ENCODE assay signal across 7 mouse cellular contexts in genomic region chr11:17212141-17212495, GRCm38 (mm10). TPM values are rescaled to one million over a fixed set of nuclear protein-coding genes. Genes with fewer than 3 reads are reported as not detected.
A peak's percentile ranks its signal among the peaks of the same experiment; 100 is the strongest.
DNase-seq lines count a peak whose midpoint lies in the region; ATAC-seq and TF ChIP-seq lines count a peak whose summit lies in the region.

No protein-coding gene starts in this region.

- TF ChIP-seq CTCF in thymus, adult 2 months (IDR thresholded peaks at IDR 0.05; ENCODE audit: borderline replicate concordance, control insufficient read depth, extremely low read depth, insufficient read depth, low read length, poor library complexity), result no peak
- TF ChIP-seq CTCF in olfactory bulb, adult 2 months (IDR thresholded peaks at IDR 0.05; ENCODE audit: insufficient read depth, low read depth, low read length), result no peak

- whole genome bisulfite sequencing in thymus, adult 2 months, result 0% methylated on average over 10 of the region's 10 CpGs
- WGBS in embryonic facial prominence, embryonic 15.5 days, result 1% methylated on average over 10 of the region's 10 CpGs
- 1% methylated on average over 10 of the region's 10 CpGs for WGBS in limb, embryonic 15.5 days
- under 1% methylated on average over 10 of the region's 10 CpGs for WGBS in olfactory bulb, adult 2 months

- DNase-seq in thymus, adult 2 months, result no peak
- DNase-seq in thymus, adult 18-20 months, result no peak
- no peak for DNase-seq in embryo, embryonic 11 days
- DNase-seq in adrenal gland, postnatal 14 days, result no peak

- no peaks in the 10 kb centered on the region for H3K9me3 ChIP-seq in embryonic facial prominence, embryonic 15.5 days (replicated peaks)
- H3K9me3 ChIP-seq in limb, embryonic 15.5 days, result no peaks in the 10 kb centered on the region

- H3K27me3 ChIP-seq in thymus, adult 2 months (ENCODE audit: control insufficient read depth, insufficient read depth, low read length), result no peaks in the 10 kb centered on the region
- no peaks in the 10 kb centered on the region for H3K27me3 ChIP-seq in embryonic facial prominence, embryonic 15.5 days
- no peaks in the 10 kb centered on the region for H3K27me3 ChIP-seq in limb, embryonic 15.5 days

- no peak for TF ChIP-seq POLR2A in thymus, adult 2 months (IDR thresholded peaks at IDR 0.05; ENCODE audit: control insufficient read depth, extremely low read depth, insufficient read depth, low read length, poor library complexity)
- TF ChIP-seq POLR2A in olfactory bulb, adult 2 months (IDR thresholded peaks at IDR 0.05; ENCODE audit: insufficient read depth, low read depth, low read length), result no peak

- H3K9ac ChIP-seq in embryonic facial prominence, embryonic 15.5 days, result peak overlapping the region; percentile 90
- peak overlapping the region; percentile 71 for H3K9ac ChIP-seq in limb, embryonic 15.5 days

- no peak for ATAC-seq in embryonic facial prominence, embryonic 15.5 days (ENCODE audit: insufficient number of reproducible peaks, low FRiP score, low TSS enrichment, low read depth)
- ATAC-seq in limb, embryonic 15.5 days (ENCODE audit: insufficient number of reproducible peaks, low FRiP score, low TSS enrichment, low read depth), result peak; percentile 32; the same call in 1 of the 2 replicates

- H3K4me1 ChIP-seq in thymus, adult 2 months (replicated peaks; ENCODE audit: control insufficient read depth, insufficient read depth, low read length), result no peaks in the 10 kb centered on the region
- peaks cover 20% of the 10 kb centered on the region for H3K4me1 ChIP-seq in embryonic facial prominence, embryonic 15.5 days
- peaks cover 14% of the 10 kb centered on the region for H3K4me1 ChIP-seq in limb, embryonic 15.5 days
- no peaks in the 10 kb centered on the region for H3K4me1 ChIP-seq in olfactory bulb, adult 2 months (ENCODE audit: control insufficient read depth, insufficient read depth, low read length)

- H3K4me2 ChIP-seq in embryonic facial prominence, embryonic 15.5 days (replicated peaks), result peak overlapping the region; percentile 70
- peak overlapping the region; percentile 59 for H3K4me2 ChIP-seq in limb, embryonic 15.5 days

- peak overlapping the region; percentile 27; the same call in 1 of the 2 replicates for H3K27ac ChIP-seq in thymus, adult 2 months (ENCODE audit: control insufficient read depth, insufficient read depth, low read length)
- peak overlapping the region; percentile 91 for H3K27ac ChIP-seq in embryonic facial prominence, embryonic 15.5 days (replicated peaks)
- H3K27ac ChIP-seq in limb, embryonic 15.5 days, result peak overlapping the region; percentile 90
- H3K27ac ChIP-seq in olfactory bulb, adult 2 months (ENCODE audit: insufficient read depth, low read depth, low read length), result no peak overlapping the region

- H3K4me3 ChIP-seq in thymus, adult 2 months (ENCODE audit: control insufficient read depth, insufficient read depth, low read length), result peak overlapping the region; percentile 95
- H3K4me3 ChIP-seq in embryonic facial prominence, embryonic 15.5 days (replicated peaks), result peak overlapping the region; percentile 81
- peak overlapping the region; percentile 65 for H3K4me3 ChIP-seq in limb, embryonic 15.5 days
- H3K4me3 ChIP-seq in olfactory bulb, adult 2 months (ENCODE audit: insufficient read depth, low read depth, low read length), result peak overlapping the region; percentile 87

- no peaks in the 10 kb centered on the region for H3K36me3 ChIP-seq in thymus, adult 2 months (ENCODE audit: control insufficient read depth, insufficient read depth, low read length)
- peaks cover 14% of the 10 kb centered on the region; the same call in 1 of the 2 replicates for H3K36me3 ChIP-seq in embryonic facial prominence, embryonic 15.5 days
- peaks cover 20% of the 10 kb centered on the region for H3K36me3 ChIP-seq in limb, embryonic 15.5 days

RNA-seq across cellular contexts. Expression of gene Pno1, which starts 0.8 kb away (rescaled TPM):
- polyA plus RNA-seq in thymus, adult 2 months (2012; rRNA removed), result 3.7 and 4.4 TPM in 2 replicates
- 60.1 and 62.4 TPM in 2 replicates for polyA plus RNA-seq in embryonic facial prominence, embryonic 15.5 days (2015; fragmentation: Nextera tagmentation; extraction: Ambion mirVana)
- polyA plus RNA-seq in limb, embryonic 15.5 days (2015; fragmentation: Nextera tagmentation; extraction: Ambion mirVana), result 62.3 and 63.6 TPM in 2 replicates
- not detected in 2 replicates for polyA plus RNA-seq in olfactory bulb, adult 2 months (2012; ENCODE audit: insufficient read depth, insufficient read length, low replicate concordance, missing spikeins)
- total RNA-seq in adrenal gland, postnatal 14 days (2021), result 40.9 and 46.4 TPM in 2 replicates

RNA-seq across cellular contexts. Expression of gene Wdr92, which starts 30.2 kb away (rescaled TPM):
- 13.9 and 15.5 TPM in 2 replicates for polyA plus RNA-seq in thymus, adult 2 months (2012; rRNA removed)
- 27.3 and 27.7 TPM in 2 replicates for polyA plus RNA-seq in embryonic facial prominence, embryonic 15.5 days (2015; fragmentation: Nextera tagmentation; extraction: Ambion mirVana)
- 22.1 and 23.0 TPM in 2 replicates for polyA plus RNA-seq in limb, embryonic 15.5 days (2015; fragmentation: Nextera tagmentation; extraction: Ambion mirVana)
- not detected in 2 replicates for polyA plus RNA-seq in olfactory bulb, adult 2 months (2012; ENCODE audit: insufficient read depth, insufficient read length, low replicate concordance, missing spikeins)
- total RNA-seq in adrenal gland, postnatal 14 days (2021), result 15.3 and 15.5 TPM in 2 replicates

RNA-seq across cellular contexts. Expression of gene C1d, which starts 45.3 kb away (rescaled TPM):
- 17.4 and 17.8 TPM in 2 replicates for polyA plus RNA-seq in thymus, adult 2 months (2012; rRNA removed)
- 90.1 and 92.2 TPM in 2 replicates for polyA plus RNA-seq in embryonic facial prominence, embryonic 15.5 days (2015; fragmentation: Nextera tagmentation; extraction: Ambion mirVana)
- 90.7 and 93.3 TPM in 2 replicates for polyA plus RNA-seq in limb, embryonic 15.5 days (2015; fragmentation: Nextera tagmentation; extraction: Ambion mirVana)
- polyA plus RNA-seq in olfactory bulb, adult 2 months (2012; ENCODE audit: insufficient read depth, insufficient read length, low replicate concordance, missing spikeins), result not detected in 2 replicates
- total RNA-seq in adrenal gland, postnatal 14 days (2021), result 55.0 and 67.1 TPM in 2 replicates

RNA-seq across cellular contexts. Expression of gene Ppp3r1, which starts 53.1 kb away (rescaled TPM):
- polyA plus RNA-seq in thymus, adult 2 months (2012; rRNA removed), result 42.5 and 77.9 TPM in 2 replicates
- 99.4 and 100 TPM in 2 replicates for polyA plus RNA-seq in embryonic facial prominence, embryonic 15.5 days (2015; fragmentation: Nextera tagmentation; extraction: Ambion mirVana)
- 98.8 and 100 TPM in 2 replicates for polyA plus RNA-seq in limb, embryonic 15.5 days (2015; fragmentation: Nextera tagmentation; extraction: Ambion mirVana)
- 107 TPM in 1 of 2 replicates, not detected in the other for polyA plus RNA-seq in olfactory bulb, adult 2 months (2012; ENCODE audit: insufficient read depth, insufficient read length, low replicate concordance, missing spikeins)
- 85.5 and 98.9 TPM in 2 replicates for total RNA-seq in adrenal gland, postnatal 14 days (2021)

Comparison
In these comparisons a context has a peak if more than half of its experiments do, and no peak if none do; other contexts are left out.
1. RNA of gene Pno1, which starts 0.8 kb away (polyA plus RNA-seq): 60.1 to 62.4 TPM in embryonic facial prominence, embryonic 15.5 days and 62.3 to 63.6 TPM in limb, embryonic 15.5 days; 3.7 to 4.4 TPM in thymus, adult 2 months and not detected in olfactory bulb, adult 2 months; every median in the first group is over 10 times any median in the second.
2. RNA of gene Wdr92, which starts 30.2 kb away (polyA plus RNA-seq): 27.3 to 27.7 TPM in embryonic facial prominence, embryonic 15.5 days, 22.1 to 23.0 TPM in limb, embryonic 15.5 days and 13.9 to 15.5 TPM in thymus, adult 2 months; not detected in olfactory bulb, adult 2 months; every median in the first group is over 10 times any median in the second.
3. Peak in every context shown above with its lines, with median percentiles within 50 percentile points of each other: H3K4me3 ChIP-seq.